Mouse (Mus musculus) urinary bladder, postnatal 14 days (tissue): Measurements from ENCODE around the gene Fam169b.
A peak's percentile ranks its signal among the peaks of the same experiment; 100 is the strongest.
"Not testable (repeated sequence)": the region's sequence is repeated elsewhere in the genome, so short reads cannot be mapped to it uniquely, and the experiment has no call there.

Experiments
- DNase-seq: peaks from one replicate; pipeline ENCODE4 v3.0.0; 2021; ENCODE audit warnings: low spot score

The Fam169b gene

GRCm38 (mm10) chr7:68286526-68287481 lies 13.2 kb downstream of the Fam169b start:
- DNase-seq: no peak

GRCm38 (mm10) chr7:68287582-68287981 lies 13.9 kb downstream of the Fam169b start:
- DNase-seq: no peak

GRCm38 (mm10) chr7:68288000-68288399 lies 14.4 kb downstream of the Fam169b start:
- DNase-seq: not testable (repeated sequence)

GRCm38 (mm10) chr7:68289081-68289480 lies 15.4 kb downstream of the Fam169b start:
- no peak for DNase-seq

- no peak for DNase-seq
Observed at GRCm38 (mm10) chr7:68291603-68292002, 18.0 kb downstream of the Fam169b start.

- DNase-seq: no peak
Observed at GRCm38 (mm10) chr7:68293997-68294789, 20.6 kb downstream of the Fam169b start.

GRCm38 (mm10) chr7:68296487-68296886 lies 22.8 kb downstream of the Fam169b start:
- no peak for DNase-seq

GRCm38 (mm10) chr7:68298381-68299076 lies 24.9 kb downstream of the Fam169b start:
- DNase-seq: no peak

- DNase-seq: no peak
Observed at GRCm38 (mm10) chr7:68301160-68301559, 27.5 kb downstream of the Fam169b start.

GRCm38 (mm10) chr7:68302586-68303433 lies 29.2 kb downstream of the Fam169b start:
- DNase-seq: peak; percentile 52

- DNase-seq: no peak
Observed at GRCm38 (mm10) chr7:68303685-68304084, 30.0 kb downstream of the Fam169b start.

- DNase-seq: no peak
Observed at GRCm38 (mm10) chr7:68305781-68306575, 32.3 kb downstream of the Fam169b start.

- no peak for DNase-seq
Observed at GRCm38 (mm10) chr7:68306756-68307155, 33.1 kb downstream of the Fam169b start.

GRCm38 (mm10) chr7:68311469-68311868 lies 37.8 kb downstream of the Fam169b start:
- DNase-seq: no peak

GRCm38 (mm10) chr7:68312395-68312794 lies 38.8 kb downstream of the Fam169b start:
- no peak for DNase-seq

- no peak for DNase-seq
Observed at GRCm38 (mm10) chr7:68313038-68313782, 39.6 kb downstream of the Fam169b start.

GRCm38 (mm10) chr7:68314286-68314685 lies 40.6 kb downstream of the Fam169b start:
- DNase-seq: no peak

- DNase-seq: no peak
Observed at GRCm38 (mm10) chr7:68315068-68315467, 41.4 kb downstream of the Fam169b start.

- no peak for DNase-seq
Observed at GRCm38 (mm10) chr7:68318006-68318788, 44.6 kb downstream of the Fam169b start.
